In the genomic region with DNA sequence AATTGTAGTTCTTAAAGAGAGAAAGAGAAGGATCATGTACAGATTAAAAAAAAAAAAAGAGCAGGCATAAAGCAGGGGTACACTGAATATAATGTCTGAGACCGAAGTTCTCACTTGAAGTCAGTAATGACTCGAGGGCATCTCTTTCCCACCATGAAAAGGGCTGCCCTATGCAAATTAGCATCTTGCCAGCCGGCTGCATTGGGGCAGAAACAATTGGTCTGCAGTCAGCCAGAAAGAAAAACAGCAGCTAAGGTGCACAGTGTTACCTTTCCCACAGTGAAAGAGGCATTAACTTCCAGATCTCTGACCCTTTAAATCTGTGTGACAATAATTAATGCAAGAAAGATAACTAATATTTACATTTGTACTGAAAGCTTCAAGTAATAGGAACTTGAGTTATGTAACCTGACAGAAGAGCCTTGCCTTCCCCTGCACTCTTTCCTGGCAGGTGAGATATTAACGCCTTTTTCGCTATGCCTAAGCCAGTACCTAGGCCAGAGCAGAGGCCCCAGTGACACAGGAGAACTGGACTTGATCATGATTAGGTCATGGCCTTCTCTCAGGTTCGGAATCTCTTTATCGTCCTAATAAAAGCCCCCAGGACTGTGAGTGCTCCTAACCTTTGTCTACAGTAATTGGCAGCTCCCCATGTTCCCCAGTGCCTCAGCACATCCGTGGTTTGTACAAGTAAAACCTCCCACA, we compare ENCODE assay signal across 21 mouse cellular contexts. TPM values are rescaled to one million over a fixed set of nuclear protein-coding genes. Genes with fewer than 3 reads are reported as not detected.
DNase-seq lines count a peak whose midpoint lies in the region; ATAC-seq and TF ChIP-seq lines count a peak whose summit lies in the region.
"Had no signal": no experiment of that assay in that cellular context is flagged by ENCODE, and none has a peak within 500 bp of the region (broad histone marks: within the 10 kb centered on the region; RNA-seq: fewer than 3 reads in every experiment).

No protein-coding gene starts in this region.

- ATAC-seq in hindbrain, embryonic 16.5 days: peak; percentile 70; the same call in 1 of the 2 replicates
- ATAC-seq in hindbrain, embryonic 13.5 days (ENCODE audit: low FRiP score): no peak
- ATAC-seq in forebrain, embryonic 12.5 days (ENCODE audit: low FRiP score): peak; percentile 57; the same call in 1 of the 2 replicates
- no peak; the same call in 1 of the 2 replicates for ATAC-seq in kidney, postnatal 0 days (replicated peaks; ENCODE audit: low FRiP score, low read depth)
- ATAC-seq: intestine, embryonic 15.5 days had no signal

- 34% methylated on average over 8 of the region's 8 CpGs for WGBS in hindbrain, embryonic 16.5 days
- WGBS in hindbrain, embryonic 13.5 days: 33% methylated on average over 8 of the region's 8 CpGs
- 23% methylated on average over 8 of the region's 8 CpGs for WGBS in forebrain, embryonic 12.5 days
- 25% methylated on average over 8 of the region's 8 CpGs for WGBS in kidney, postnatal 0 days
- 61% methylated on average over 8 of the region's 8 CpGs for WGBS in limb, embryonic 10.5 days

- no peak overlapping the region for H3K9ac ChIP-seq in hindbrain, embryonic 16.5 days (ENCODE audit: low read depth, low read length)
- H3K9ac ChIP-seq in hindbrain, embryonic 13.5 days: no peak overlapping the region
- H3K9ac ChIP-seq in forebrain, embryonic 12.5 days: no peak overlapping the region
- no peak overlapping the region for H3K9ac ChIP-seq in kidney, postnatal 0 days (ENCODE audit: low read depth, low read length)
- H3K9ac ChIP-seq: embryonic facial prominence, embryonic 13.5 days; intestine, embryonic 15.5 days; limb, embryonic 15.5 days; midbrain, embryonic 12.5 days; stomach, embryonic 15.5 days had no signal

- DNase-seq in cerebellum, postnatal 10 days: peak; percentile 59 to 74
- DNase-seq in cerebellum, adult 11-12 months: no peak
- peak; percentile 19 for DNase-seq in kidney, postnatal 0 days (ENCODE audit: low spot score)
- DNase-seq in limb, embryonic 10.5 days (ENCODE audit: low spot score): no peak
- DNase-seq in lung, postnatal 36 days: no peak
- DNase-seq: adrenal gland, postnatal 10 days; gastrocnemius, postnatal 10 days; heart, postnatal 14 days; lung, adult 18-20 months; lung, postnatal 4 days; thymus, postnatal 36 days had no signal

- H3K9me3 ChIP-seq in hindbrain, embryonic 16.5 days (ENCODE audit: control insufficient read depth, low read length): no peaks in the 10 kb centered on the region
- H3K9me3 ChIP-seq in hindbrain, embryonic 13.5 days: no peaks in the 10 kb centered on the region
- H3K9me3 ChIP-seq in forebrain, embryonic 12.5 days: no peaks in the 10 kb centered on the region
- H3K9me3 ChIP-seq in kidney, postnatal 0 days (replicated peaks; ENCODE audit: low read length): no peaks in the 10 kb centered on the region
- H3K9me3 ChIP-seq in limb, embryonic 10.5 days (replicated peaks): no peaks in the 10 kb centered on the region
- H3K9me3 ChIP-seq: embryonic facial prominence, embryonic 13.5 days; heart, embryonic 10.5 days; intestine, embryonic 15.5 days; limb, embryonic 15.5 days; midbrain, embryonic 12.5 days; stomach, embryonic 15.5 days had no signal

- H3K36me3 ChIP-seq in hindbrain, embryonic 16.5 days (ENCODE audit: control insufficient read depth, insufficient read depth, low read length): no peaks in the 10 kb centered on the region
- no peaks in the 10 kb centered on the region for H3K36me3 ChIP-seq in hindbrain, embryonic 13.5 days
- no peaks in the 10 kb centered on the region for H3K36me3 ChIP-seq in forebrain, embryonic 12.5 days (replicated peaks)
- H3K36me3 ChIP-seq in kidney, postnatal 0 days (ENCODE audit: insufficient read depth, low read length): no peaks in the 10 kb centered on the region
- H3K36me3 ChIP-seq in limb, embryonic 10.5 days: no peaks in the 10 kb centered on the region
- H3K36me3 ChIP-seq: embryonic facial prominence, embryonic 13.5 days; heart, embryonic 10.5 days; intestine, embryonic 15.5 days; limb, embryonic 15.5 days; midbrain, embryonic 12.5 days; stomach, embryonic 15.5 days had no signal

- no peaks in the 10 kb centered on the region for H3K27me3 ChIP-seq in hindbrain, embryonic 16.5 days (replicated peaks; ENCODE audit: control insufficient read depth, insufficient read depth, low read length)
- H3K27me3 ChIP-seq in hindbrain, embryonic 13.5 days: no peaks in the 10 kb centered on the region
- no peaks in the 10 kb centered on the region for H3K27me3 ChIP-seq in forebrain, embryonic 12.5 days
- no peaks in the 10 kb centered on the region for H3K27me3 ChIP-seq in kidney, postnatal 0 days (ENCODE audit: insufficient read depth, low read length)
- no peaks in the 10 kb centered on the region for H3K27me3 ChIP-seq in limb, embryonic 10.5 days (ENCODE audit: low read depth, poor library complexity, severe bottlenecking)
- H3K27me3 ChIP-seq: intestine, embryonic 15.5 days; limb, embryonic 15.5 days; midbrain, embryonic 12.5 days; stomach, embryonic 15.5 days had no signal

- no peak overlapping the region for H3K27ac ChIP-seq in hindbrain, embryonic 16.5 days (ENCODE audit: low read depth, low read length)
- no peak overlapping the region for H3K27ac ChIP-seq in hindbrain, embryonic 13.5 days
- H3K27ac ChIP-seq in forebrain, embryonic 12.5 days: no peak overlapping the region
- H3K27ac ChIP-seq in kidney, postnatal 0 days: no peak overlapping the region
- no peak overlapping the region for H3K27ac ChIP-seq in limb, embryonic 10.5 days
- H3K27ac ChIP-seq: embryonic facial prominence, embryonic 13.5 days; heart, embryonic 10.5 days; intestine, embryonic 15.5 days; limb, embryonic 15.5 days; midbrain, embryonic 12.5 days; stomach, embryonic 15.5 days had no signal

- H3K4me2 ChIP-seq in hindbrain, embryonic 16.5 days (ENCODE audit: low read length): no peak overlapping the region
- H3K4me2 ChIP-seq in hindbrain, embryonic 13.5 days: no peak overlapping the region
- H3K4me2 ChIP-seq in forebrain, embryonic 12.5 days: no peak overlapping the region
- no peak overlapping the region for H3K4me2 ChIP-seq in kidney, postnatal 0 days (ENCODE audit: low read length)
- H3K4me2 ChIP-seq: embryonic facial prominence, embryonic 13.5 days; intestine, embryonic 15.5 days; limb, embryonic 15.5 days; midbrain, embryonic 12.5 days; stomach, embryonic 15.5 days had no signal

- no peak overlapping the region for H3K4me3 ChIP-seq in hindbrain, embryonic 16.5 days (ENCODE audit: low read length)
- no peak overlapping the region for H3K4me3 ChIP-seq in hindbrain, embryonic 13.5 days
- no peak overlapping the region for H3K4me3 ChIP-seq in forebrain, embryonic 12.5 days (replicated peaks)
- no peak overlapping the region for H3K4me3 ChIP-seq in kidney, postnatal 0 days (replicated peaks; ENCODE audit: low read depth, low read length)
- H3K4me3 ChIP-seq in limb, embryonic 10.5 days: no peak overlapping the region
- H3K4me3 ChIP-seq: embryonic facial prominence, embryonic 13.5 days; heart, embryonic 10.5 days; intestine, embryonic 15.5 days; limb, embryonic 15.5 days; midbrain, embryonic 12.5 days; stomach, embryonic 15.5 days had no signal

- TF ChIP-seq CTCF in kidney, postnatal 0 days (IDR thresholded peaks at IDR 0.05; ENCODE audit: low read depth): no peak

- no peaks in the 10 kb centered on the region for H3K4me1 ChIP-seq in hindbrain, embryonic 16.5 days (ENCODE audit: control insufficient read depth, insufficient read depth, low read depth, low read length)
- peaks cover 14% of the 10 kb centered on the region for H3K4me1 ChIP-seq in hindbrain, embryonic 13.5 days (replicated peaks)
- H3K4me1 ChIP-seq in forebrain, embryonic 12.5 days: peaks cover 13% of the 10 kb centered on the region; the same call in 1 of the 2 replicates
- no peaks in the 10 kb centered on the region for H3K4me1 ChIP-seq in kidney, postnatal 0 days (replicated peaks; ENCODE audit: insufficient read depth, low read length)
- peaks cover 6% of the 10 kb centered on the region for H3K4me1 ChIP-seq in limb, embryonic 10.5 days
- H3K4me1 ChIP-seq: embryonic facial prominence, embryonic 13.5 days; heart, embryonic 10.5 days; intestine, embryonic 15.5 days; limb, embryonic 15.5 days; stomach, embryonic 15.5 days had no signal

RNA-seq across cellular contexts. Expression of a gene that starts 34.2 kb away (rescaled TPM):
- polyA plus RNA-seq in hindbrain, embryonic 16.5 days (2015; fragmentation: Nextera tagmentation; extraction: Ambion mirVana): not detected in 2 replicates
- not detected in 2 replicates for polyA plus RNA-seq in hindbrain, embryonic 13.5 days (2015; fragmentation: Nextera tagmentation; extraction: Ambion mirVana)
- polyA plus RNA-seq in forebrain, embryonic 12.5 days (2016; fragmentation: Nextera tagmentation; extraction: Ambion mirVana): not detected in 2 replicates
- not detected in 2 replicates for polyA plus RNA-seq in kidney, postnatal 0 days (2015; fragmentation: Nextera tagmentation; extraction: Ambion mirVana)
- polyA plus RNA-seq in limb, embryonic 10.5 days (2016; fragmentation: Nextera tagmentation; extraction: Ambion mirVana): not detected in 2 replicates
- polyA plus RNA-seq: embryonic facial prominence, embryonic 13.5 days; heart, embryonic 10.5 days; intestine, embryonic 15.5 days; limb, embryonic 15.5 days; midbrain, embryonic 12.5 days; small intestine, adult 2 months; stomach, embryonic 15.5 days had no signal

Comparison
In these comparisons a context has a peak if more than half of its experiments do, and no peak if none do; other contexts are left out.
1. DNase-seq: peak in cerebellum, postnatal 10 days (2 of 2) and kidney, postnatal 0 days (single experiment); none in cerebellum, adult 11-12 months (single experiment), limb, embryonic 10.5 days (single experiment) and lung, postnatal 36 days (single experiment).
2. ATAC-seq: peak in hindbrain, embryonic 16.5 days (single experiment) and forebrain, embryonic 12.5 days (single experiment); none in hindbrain, embryonic 13.5 days (single experiment) and kidney, postnatal 0 days (single experiment).